Mouse (Mus musculus) hindbrain, postnatal 0 days (tissue): ENCODE data around the gene Tmem199. TPM values are rescaled to one million over a fixed set of nuclear protein-coding genes. Genes with fewer than 3 reads are reported as not detected.
A peak's percentile ranks its signal among the peaks of the same experiment; 100 is the strongest.

ENCODE experiments used
- ATAC-seq: fragments of 200-750 bp; cut with Nextera tagmentation; 2 replicates; pipeline ENCODE4 v1.8.0; 2017; ENCODE audit warnings: mild to moderate bottlenecking, moderate TSS enrichment, moderate library complexity
- DNase-seq: peaks from one replicate; pipeline ENCODE4 v3.0.0-alpha.2; 2015; ENCODE audit warnings: low spot score
- H3K27ac ChIP-seq: fragments of 300-500 bp; sonication (generic); 2 replicates; pipeline ENCODE4 v1.5.1; 2014; ENCODE audit warnings: mild to moderate bottlenecking
- H3K27me3 ChIP-seq: fragments of 300-500 bp; sonication (generic); 2 replicates; pipeline ENCODE4 v1.6.1; 2014; ENCODE audit warnings: low read length, mixed read lengths; ENCODE audit not compliant: insufficient read depth
- H3K36me3 ChIP-seq: fragments of 300-500 bp; sonication (generic); 2 replicates; pipeline ENCODE4 v1.6.1; 2014; ENCODE audit warnings: low read length, mixed read lengths; ENCODE audit not compliant: insufficient read depth
- H3K4me1 ChIP-seq: fragments of 300-500 bp; sonication (generic); 2 replicates; pipeline ENCODE4 v1.6.1; 2014; ENCODE audit warnings: antibody characterized with exemption, low read length, mixed read lengths; ENCODE audit not compliant: insufficient read depth
- H3K4me2 ChIP-seq: fragments of 300-500 bp; sonication (generic); 2 replicates; pipeline ENCODE4 v1.6.1; 2014; ENCODE audit warnings: low read depth, mild to moderate bottlenecking, low read length, moderate library complexity, mixed read lengths
- H3K4me3 ChIP-seq: fragments of 300-500 bp; sonication (generic); 2 replicates; pipeline ENCODE4 v1.5.1; 2014; ENCODE audit warnings: low read length
- H3K9ac ChIP-seq: fragments of 300-500 bp; sonication (generic); replicated peaks from 2 replicates; pipeline ENCODE4 v1.6.1; 2014; ENCODE audit warnings: mild to moderate bottlenecking, low read length, moderate library complexity, mixed read lengths
- H3K9me3 ChIP-seq: fragments of 300-500 bp; sonication (generic); 2 replicates; pipeline ENCODE4 v1.6.1; 2016; ENCODE audit warnings: low read length, mixed read lengths
- CTCF ChIP-seq: IDR thresholded peaks from 2 replicates; pipeline ENCODE4 v1.5.1; 2016; ENCODE audit warnings: antibody characterized with exemption, control low read depth, low read depth
- WGBS: fragments of 180-500 bp; shearing (Covaris S2); extraction: QIAGEN DNeasy Blood & Tissue Kit; methylation state at CpG from one replicate; pipeline ENCODE4 v1.1.7; 2014; 5-methylcytosine and 5-hydroxymethylcytosine counted together
- polyA plus RNA-seq: library from polyadenylated mRNA; unstranded; fragments of >200 nt; fragmentation: Nextera tagmentation; extraction: Ambion mirVana; gene quantifications from 2 replicates; pipeline ENCODE4 v1.2.1, GENCODE M21; 2015
- total RNA-seq: library from RNA; depleted of rRNA; stranded (reverse); fragments of >200 nt; gene quantifications from 2 replicates; pipeline ENCODE4 v1.2.3, GENCODE M21; 2014

Gene Tmem199
- total and polyA plus RNA-seq, 2 experiments from 2014 or later = 40.3 to 84.8 TPM

GRCm38 (mm10) chr11:78490781-78491241 lies 21.2 kb downstream of the Tmem199 start:
- TF ChIP-seq CTCF = peak; percentile 61
- H3K36me3 ChIP-seq = peaks cover 9% of the 10 kb centered on the region
- 8% methylated on average over 45 of the region's 48 CpGs for WGBS
- no peaks in the 10 kb centered on the region for H3K9me3 ChIP-seq
- peak overlapping the region; percentile 44 for H3K9ac ChIP-seq
- peak overlapping the region; percentile 30 for H3K4me3 ChIP-seq
- H3K4me1 ChIP-seq = peaks cover 1% of the 10 kb centered on the region; the same call in 1 of the 2 replicates
- peak; percentile 86 for DNase-seq
- peak overlapping the region; percentile 41; the same call in 1 of the 2 replicates for H3K27ac ChIP-seq
- peak overlapping the region; percentile 56 for H3K4me2 ChIP-seq
- ATAC-seq = peak; percentile 84
- H3K27me3 ChIP-seq = no peaks in the 10 kb centered on the region

- Histone ChIP-seq H3K4me1 (no peaks in the 10 kb centered on the region), H3K27ac (no peak overlapping the region), H3K27me3 (no peaks in the 10 kb centered on the region), H3K9me3 (no peaks in the 10 kb centered on the region), H3K36me3 (peaks cover 12% of the 10 kb centered on the region), H3K9ac (no peak overlapping the region), H3K4me2 (no peak overlapping the region), H3K4me3 (no peak overlapping the region)
- 6% methylated on average over 8 of the region's 8 CpGs for WGBS
- ATAC-seq = peak; percentile 28; the same call in 1 of the 2 replicates
- peak; percentile 85 for DNase-seq
- TF ChIP-seq CTCF = peak; percentile 94
Measured at GRCm38 (mm10) chr11:78488168-78488567, 23.8 kb downstream of the Tmem199 start.

- Histone ChIP-seq H3K27me3 (no peaks in the 10 kb centered on the region), H3K4me3 (no peak overlapping the region), H3K4me2 (no peak overlapping the region), H3K9me3 (no peaks in the 10 kb centered on the region), H3K27ac (no peak overlapping the region), H3K36me3 (peaks cover 24% of the 10 kb centered on the region), H3K4me1 (no peaks in the 10 kb centered on the region), H3K9ac (no peak overlapping the region)
- TF ChIP-seq CTCF = no peak
- ATAC-seq (no peak), DNase-seq (no peak)
- 59% methylated on average over 7 of the region's 7 CpGs for WGBS
Measured at GRCm38 (mm10) chr11:78483639-78484038, 28.3 kb downstream of the Tmem199 start.

GRCm38 (mm10) chr11:78475289-78475688 lies 36.7 kb downstream of the Tmem199 start:
- Histone ChIP-seq H3K9ac (no peak overlapping the region), H3K27ac (no peak overlapping the region), H3K9me3 (no peaks in the 10 kb centered on the region), H3K4me2 (no peak overlapping the region), H3K4me3 (no peak overlapping the region), H3K36me3 (peaks cover 23% of the 10 kb centered on the region; the same call in 1 of the 2 replicates), H3K27me3 (no peaks in the 10 kb centered on the region), H3K4me1 (no peaks in the 10 kb centered on the region)
- no peak for TF ChIP-seq CTCF
- DNase-seq = no peak
- 79% methylated on average over 3 of the region's 3 CpGs for WGBS
- no peak for ATAC-seq

- WGBS = 90% methylated on average over 10 of the region's 10 CpGs
- ATAC-seq = no peak
- no peak for TF ChIP-seq CTCF
- Histone ChIP-seq H3K9me3 (no peaks in the 10 kb centered on the region), H3K9ac (no peak overlapping the region), H3K4me2 (no peak overlapping the region), H3K27me3 (no peaks in the 10 kb centered on the region), H3K4me1 (peaks cover 3% of the 10 kb centered on the region), H3K36me3 (peaks cover 19% of the 10 kb centered on the region; the same call in 1 of the 2 replicates), H3K27ac (no peak overlapping the region), H3K4me3 (no peak overlapping the region)
- no peak for DNase-seq
Measured at GRCm38 (mm10) chr11:78471326-78472103, 40.5 kb downstream of the Tmem199 start.

- Histone ChIP-seq H3K27me3 (no peaks in the 10 kb centered on the region), H3K36me3 (peaks cover 8% of the 10 kb centered on the region; the same call in 1 of the 2 replicates), H3K4me1 (peaks cover 11% of the 10 kb centered on the region), H3K9ac (no peak overlapping the region), H3K4me2 (no peak overlapping the region), H3K27ac (no peak overlapping the region), H3K4me3 (no peak overlapping the region), H3K9me3 (no peaks in the 10 kb centered on the region)
- WGBS = 73% methylated on average over 3 of the region's 3 CpGs
- DNase-seq (no peak), ATAC-seq (no peak)
- TF ChIP-seq CTCF = no peak
Measured at GRCm38 (mm10) chr11:78467932-78468331, 44.0 kb downstream of the Tmem199 start.

GRCm38 (mm10) chr11:78467515-78467914 lies 44.5 kb downstream of the Tmem199 start:
- Histone ChIP-seq H3K4me2 (no peak overlapping the region), H3K27me3 (no peaks in the 10 kb centered on the region), H3K4me1 (peaks cover 11% of the 10 kb centered on the region), H3K9ac (no peak overlapping the region), H3K36me3 (peaks cover 8% of the 10 kb centered on the region; the same call in 1 of the 2 replicates), H3K9me3 (no peaks in the 10 kb centered on the region), H3K27ac (no peak overlapping the region), H3K4me3 (no peak overlapping the region)
- DNase-seq (no peak), ATAC-seq (no peak)
- no peak for TF ChIP-seq CTCF
- WGBS = 90% methylated on average over 7 of the region's 7 CpGs
